Mouse (Mus musculus) lung, adult 18-20 months (tissue): ENCODE results near the gene Crot.
"Not testable (repeated sequence)": the region's sequence is repeated elsewhere in the genome, so short reads cannot be mapped to it uniquely, and the experiment has no call there.

Experiments
- DNase-seq, 2 experiments: peaks; one replicate each; pipeline ENCODE4 v3.0.0; 2022; ENCODE audit warnings: mixed read lengths in 2 of 2

Crot gene

GRCm38 (mm10) chr5:8995966-8996685 lies 998 bp downstream of the Crot start:
- DNase-seq = no peak

GRCm38 (mm10) chr5:8991626-8992025 lies 5.5 kb downstream of the Crot start:
- no peak for DNase-seq

- no peak for DNase-seq
Measured at GRCm38 (mm10) chr5:8990526-8990925, 6.6 kb downstream of the Crot start.

GRCm38 (mm10) chr5:8987925-8988324 lies 9.2 kb downstream of the Crot start:
- DNase-seq = no peak

- no peak for DNase-seq
Measured at GRCm38 (mm10) chr5:8985470-8985869, 11.7 kb downstream of the Crot start.

GRCm38 (mm10) chr5:8974721-8975120 lies 22.4 kb downstream of the Crot start:
- peak; percentile 10 to 63 for DNase-seq

- DNase-seq = no peak
Measured at GRCm38 (mm10) chr5:8972355-8972754, 24.8 kb downstream of the Crot start.

- DNase-seq = no peak
Measured at GRCm38 (mm10) chr5:8970694-8971093, 26.4 kb downstream of the Crot start.

GRCm38 (mm10) chr5:8964487-8964886 lies 32.6 kb downstream of the Crot start:
- no peak for DNase-seq

GRCm38 (mm10) chr5:8960534-8960933 lies 36.6 kb downstream of the Crot start:
- no peak for DNase-seq

- no peak for DNase-seq
Measured at GRCm38 (mm10) chr5:8955544-8955943, 41.6 kb downstream of the Crot start.

GRCm38 (mm10) chr5:8953660-8954059 lies 43.5 kb downstream of the Crot start:
- no peak for DNase-seq

- DNase-seq = no peak
Measured at GRCm38 (mm10) chr5:8947423-8948110, 49.6 kb downstream of the Crot start.

- DNase-seq = no peak
Measured at GRCm38 (mm10) chr5:8943836-8944235, 53.3 kb downstream of the Crot start.

- DNase-seq = not testable (repeated sequence)
Measured at GRCm38 (mm10) chr5:8941266-8941665, 55.9 kb downstream of the Crot start.

GRCm38 (mm10) chr5:8937965-8938364 lies 59.2 kb downstream of the Crot start:
- DNase-seq = no peak

GRCm38 (mm10) chr5:8928440-8928839 lies 68.7 kb downstream of the Crot start:
- no peak for DNase-seq

GRCm38 (mm10) chr5:8917069-8917468 lies 80.1 kb downstream of the Crot start:
- no peak for DNase-seq

- DNase-seq = no peak
Measured at GRCm38 (mm10) chr5:8916400-8916799, 80.7 kb downstream of the Crot start.
